Comparison of ENCODE assay signal across 9 mouse cellular contexts in the genomic region with DNA sequence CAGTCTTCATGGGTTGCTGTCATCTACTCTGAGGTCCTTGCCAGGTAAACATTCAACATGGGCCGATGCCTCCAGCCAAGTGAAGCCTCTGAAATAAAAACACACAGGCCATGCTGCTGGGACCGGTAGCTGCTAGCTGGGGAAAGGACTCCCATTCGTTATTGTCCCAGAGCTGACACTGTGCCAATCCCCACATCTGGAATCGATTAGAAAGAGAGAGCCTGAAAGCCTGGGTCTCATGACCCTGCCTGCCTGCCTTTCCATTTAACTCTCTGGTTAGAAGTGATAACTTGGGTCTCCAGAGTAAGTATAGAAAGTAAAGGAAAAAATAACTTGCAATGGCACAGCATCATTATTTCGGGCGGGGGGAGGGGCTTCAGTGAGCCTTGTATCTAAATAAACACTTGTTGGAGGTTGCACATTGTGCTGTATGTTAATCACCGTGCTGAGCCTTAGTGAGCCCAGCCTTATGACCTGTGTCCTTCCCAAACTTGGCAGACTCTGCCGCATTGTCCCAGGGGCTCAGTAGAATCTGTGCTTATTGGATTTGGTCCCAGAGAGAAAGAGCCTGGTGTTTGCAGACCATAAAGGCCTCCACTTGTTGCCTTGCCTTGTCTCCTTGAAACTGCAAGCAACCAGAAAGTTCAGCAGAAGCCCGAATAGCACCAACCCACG. TPM values are rescaled to one million over a fixed set of nuclear protein-coding genes. Genes with fewer than 3 reads are reported as not detected.
DNase-seq lines count a peak whose midpoint lies in the region; ATAC-seq and TF ChIP-seq lines count a peak whose summit lies in the region.
"Had no signal": no experiment of that assay in that cellular context is flagged by ENCODE, and none has a peak within 500 bp of the region (broad histone marks: within the 10 kb centered on the region; RNA-seq: fewer than 3 reads in every experiment).

No protein-coding gene starts in this region.

- H3K4me1 ChIP-seq in cerebellum, adult 2 months (ENCODE audit: control insufficient read depth, insufficient read depth, low read length): no peaks in the 10 kb centered on the region
- H3K4me1 ChIP-seq in kidney, embryonic 14.5 days (ENCODE audit: control insufficient read depth, insufficient read depth, low read length): peaks cover 20% of the 10 kb centered on the region
- peaks cover 16% of the 10 kb centered on the region for H3K4me1 ChIP-seq in neural tube, embryonic 15.5 days
- H3K4me1 ChIP-seq in midbrain, embryonic 13.5 days (replicated peaks): peaks cover 22% of the 10 kb centered on the region

- no peaks in the 10 kb centered on the region; the same call in 1 of the 2 replicates for H3K27me3 ChIP-seq in cerebellum, adult 2 months (ENCODE audit: control insufficient read depth, insufficient read depth, low read length)
- H3K27me3 ChIP-seq in kidney, embryonic 14.5 days (ENCODE audit: control insufficient read depth, insufficient read depth, low read length): no peaks in the 10 kb centered on the region
- no peaks in the 10 kb centered on the region for H3K27me3 ChIP-seq in neural tube, embryonic 15.5 days (replicated peaks)
- H3K27me3 ChIP-seq in midbrain, embryonic 13.5 days: peaks cover 17% of the 10 kb centered on the region

- H3K9me3 ChIP-seq in kidney, embryonic 14.5 days (ENCODE audit: control insufficient read depth, low read length): no peaks in the 10 kb centered on the region
- H3K9me3 ChIP-seq in neural tube, embryonic 15.5 days (replicated peaks): no peaks in the 10 kb centered on the region
- H3K9me3 ChIP-seq in midbrain, embryonic 13.5 days: no peaks in the 10 kb centered on the region

- H3K9ac ChIP-seq in kidney, embryonic 14.5 days (ENCODE audit: low read depth, low read length): no peak overlapping the region
- no peak overlapping the region for H3K9ac ChIP-seq in neural tube, embryonic 15.5 days (replicated peaks)
- H3K9ac ChIP-seq in midbrain, embryonic 13.5 days (replicated peaks): no peak overlapping the region

- H3K36me3 ChIP-seq in kidney, embryonic 14.5 days (ENCODE audit: control insufficient read depth, insufficient read depth, low read length): no peaks in the 10 kb centered on the region
- H3K36me3 ChIP-seq in neural tube, embryonic 15.5 days: no peaks in the 10 kb centered on the region
- no peaks in the 10 kb centered on the region for H3K36me3 ChIP-seq in midbrain, embryonic 13.5 days

- WGBS in cerebellum, adult 2 months: 49% methylated on average over 10 of the region's 10 CpGs
- 50% methylated on average over 10 of the region's 10 CpGs for WGBS in kidney, embryonic 14.5 days
- 69% methylated on average over 10 of the region's 10 CpGs for WGBS in neural tube, embryonic 15.5 days
- WGBS in midbrain, embryonic 13.5 days: 80% methylated on average over 10 of the region's 10 CpGs

- H3K4me3 ChIP-seq in cerebellum, adult 2 months (replicated peaks; ENCODE audit: insufficient read depth, low read depth, low read length): no peak overlapping the region
- no peak overlapping the region for H3K4me3 ChIP-seq in kidney, embryonic 14.5 days (ENCODE audit: low read length)
- no peak overlapping the region for H3K4me3 ChIP-seq in neural tube, embryonic 15.5 days (replicated peaks)
- no peak overlapping the region for H3K4me3 ChIP-seq in midbrain, embryonic 13.5 days (replicated peaks)

- ATAC-seq in kidney, embryonic 14.5 days (ENCODE audit: low FRiP score, low TSS enrichment): peak; percentile 44; the same call in 1 of the 2 replicates
- ATAC-seq in neural tube, embryonic 15.5 days (ENCODE audit: low FRiP score): no peak
- ATAC-seq in midbrain, embryonic 13.5 days: no peak

- no peak overlapping the region for H3K4me2 ChIP-seq in kidney, embryonic 14.5 days (replicated peaks; ENCODE audit: low read depth, low read length)
- no peak overlapping the region for H3K4me2 ChIP-seq in neural tube, embryonic 15.5 days
- H3K4me2 ChIP-seq in midbrain, embryonic 13.5 days (replicated peaks): no peak overlapping the region

- no peak overlapping the region for H3K27ac ChIP-seq in cerebellum, adult 2 months (ENCODE audit: insufficient read depth, low read length)
- H3K27ac ChIP-seq in kidney, embryonic 14.5 days (ENCODE audit: low read depth, low read length): peak overlapping the region; percentile 82; the same call in 1 of the 2 replicates
- H3K27ac ChIP-seq in neural tube, embryonic 15.5 days (replicated peaks): 0 out of 2 replicates have a peak overlapping the region, but pooled peaks have one; percentile 4
- H3K27ac ChIP-seq in midbrain, embryonic 13.5 days: no peak overlapping the region

- TF ChIP-seq CTCF in cerebellum, adult 2 months (IDR thresholded peaks at IDR 0.05; ENCODE audit: borderline replicate concordance, insufficient read depth, low read depth, low read length): no peak

- no peak for TF ChIP-seq POLR2A in cerebellum, adult 2 months (IDR thresholded peaks at IDR 0.05; ENCODE audit: borderline replicate concordance, insufficient read depth, low read length)

- DNase-seq in cerebellum, adult 2 months: peak; percentile 29 to 63
- DNase-seq in cerebellum, postnatal 4 days (ENCODE audit: low spot score in 2 of 2): no peak
- peak; percentile 55 for DNase-seq in adrenal gland, adult 8-10 months
- peak; percentile 82 for DNase-seq in gastrocnemius, postnatal 25 days
- no peak for DNase-seq in right cerebral cortex, postnatal 14 days

RNA-seq across cellular contexts. Expression of a gene that starts 9.0 kb away (rescaled TPM):
- 4.9 and 5.1 TPM in 2 replicates for polyA plus RNA-seq in cerebellum, adult 2 months (2012; rRNA removed)
- total RNA-seq in adrenal gland, adult 8-10 months (2022): 100 to 1,000 TPM in 2 of 4 experiments, 10 to 100 TPM in 2; 35.2 to 174 (median 104) TPM
- total RNA-seq in gastrocnemius, postnatal 25 days (2021): 10 to 100 TPM; 19.2 to 20.5 TPM
- polyA plus RNA-seq in kidney, embryonic 14.5 days (2014; fragmentation: Nextera tagmentation; extraction: Ambion mirVana): 76.2 and 105 TPM in 2 replicates
- 7.7 and 26.4 TPM in 2 replicates for polyA plus RNA-seq in neural tube, embryonic 15.5 days (2015; fragmentation: Nextera tagmentation; extraction: Ambion mirVana)
- polyA plus RNA-seq in midbrain, embryonic 13.5 days (2015; fragmentation: Nextera tagmentation; extraction: Ambion mirVana): 4.0 and 4.8 TPM in 2 replicates

RNA-seq across cellular contexts. Expression of a gene that starts 52.1 kb away (rescaled TPM):
- polyA plus RNA-seq in cerebellum, adult 2 months (2012; rRNA removed): not detected in 2 replicates
- not detected for total RNA-seq in adrenal gland, adult 8-10 months (2022)
- total RNA-seq in gastrocnemius, postnatal 25 days (2021): not detected
- polyA plus RNA-seq in kidney, embryonic 14.5 days (2014; fragmentation: Nextera tagmentation; extraction: Ambion mirVana): 0.96 and 1.6 TPM in 2 replicates
- polyA plus RNA-seq in neural tube, embryonic 15.5 days (2015; fragmentation: Nextera tagmentation; extraction: Ambion mirVana): 0.37 TPM in 1 of 2 replicates, not detected in the other
- polyA plus RNA-seq in midbrain, embryonic 13.5 days (2015; fragmentation: Nextera tagmentation; extraction: Ambion mirVana): not detected in 2 replicates
- total RNA-seq: common myeloid progenitor, adult 5-6 weeks had no signal

Comparison
In these comparisons a context has a peak if more than half of its experiments do, and no peak if none do; other contexts are left out.
1. DNase-seq: peak in cerebellum, adult 2 months (2 of 2), adrenal gland, adult 8-10 months (single experiment) and gastrocnemius, postnatal 25 days (single experiment); none in cerebellum, postnatal 4 days (0 of 2) and right cerebral cortex, postnatal 14 days (single experiment).
2. H3K27ac ChIP-seq: peak in kidney, embryonic 14.5 days (single experiment) and neural tube, embryonic 15.5 days (single experiment); none in cerebellum, adult 2 months (single experiment) and midbrain, embryonic 13.5 days (single experiment).